Mouse (Mus musculus): ENCODE measurements around the gene Dnajc22.
A peak's percentile ranks its signal among the peaks of the same experiment; 100 is the strongest.

Dnajc22 gene

DNA sequence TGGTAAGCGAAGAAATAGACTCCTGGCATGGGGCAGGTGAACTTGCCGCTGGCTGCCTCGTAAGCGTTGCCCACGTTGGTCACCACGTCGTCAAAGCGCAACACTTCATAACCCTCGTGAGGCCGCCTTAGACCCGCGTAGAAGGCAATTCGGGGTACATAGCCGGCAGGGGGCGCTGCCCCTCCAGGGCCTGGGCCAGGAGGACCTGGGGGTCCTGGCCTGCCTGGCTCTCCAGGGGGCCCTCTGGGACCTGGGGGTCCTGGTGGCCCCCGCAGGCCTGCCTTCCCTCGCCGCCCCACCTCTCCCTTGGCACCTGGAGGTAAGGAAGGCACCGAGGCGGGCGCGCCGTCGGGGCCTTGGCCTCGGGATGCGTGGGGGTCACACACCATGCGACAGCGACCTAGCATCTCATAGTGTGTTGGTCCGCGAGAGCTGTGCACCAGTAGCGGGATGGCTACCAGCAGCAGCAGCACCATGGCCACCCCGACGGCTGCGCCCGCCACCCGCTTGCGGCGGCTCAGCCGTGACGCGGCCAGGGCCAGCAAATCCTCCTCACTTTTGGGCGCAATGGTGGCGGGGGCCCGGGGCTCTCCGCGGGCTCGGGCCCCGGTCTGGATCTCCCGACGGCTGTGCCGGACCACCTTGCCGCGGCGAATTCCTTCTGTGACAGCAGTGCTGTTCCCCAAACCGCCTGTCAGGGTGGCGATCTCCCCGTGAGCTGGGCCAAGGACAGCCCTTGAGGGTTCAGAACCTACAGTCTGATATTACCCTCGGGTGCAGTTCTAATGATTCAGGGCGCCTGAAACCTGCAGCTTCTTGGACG lies 5.5 kb upstream of the Dnajc22 start, which contains the start of gene C1ql4:
TSS of gene C1ql4 (minus strand) at position 565 of the 823 bp plus-strand sequence.
- no peak for DNase-seq (ENCODE audit: low read depth)

DNA sequence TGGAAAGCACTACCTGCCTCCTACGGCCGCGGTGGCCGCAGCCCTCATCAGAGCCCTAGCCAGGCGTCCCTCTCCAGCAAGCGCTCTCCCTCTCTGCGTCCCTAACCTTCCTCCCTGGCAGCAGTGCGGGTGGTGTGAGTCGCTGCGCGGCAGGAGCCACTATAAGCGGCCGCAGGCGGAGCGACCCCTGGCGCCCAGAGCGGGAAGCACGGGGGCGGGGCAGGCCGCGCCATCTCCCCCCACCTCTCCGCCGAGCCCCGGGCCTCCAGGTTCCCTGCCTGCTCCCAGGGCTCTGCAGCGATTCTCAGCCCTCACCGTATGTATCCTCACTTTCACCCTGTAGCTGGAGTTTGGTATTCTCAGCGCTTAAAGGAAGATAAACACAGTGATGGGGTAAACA lies 4.7 kb upstream of the Dnajc22 start:
- DNase-seq (ENCODE audit: low read depth): no peak

- no peak for DNase-seq (ENCODE audit: low read depth)
These were observed 3.9 kb upstream of the Dnajc22 start for GRCm38 (mm10) chr15:99089069-99089468.

- no peak for DNase-seq (ENCODE audit: low read depth)
These were observed 605 bp downstream of the Dnajc22 start for GRCm38 (mm10) chr15:99093291-99094258.

DNA sequence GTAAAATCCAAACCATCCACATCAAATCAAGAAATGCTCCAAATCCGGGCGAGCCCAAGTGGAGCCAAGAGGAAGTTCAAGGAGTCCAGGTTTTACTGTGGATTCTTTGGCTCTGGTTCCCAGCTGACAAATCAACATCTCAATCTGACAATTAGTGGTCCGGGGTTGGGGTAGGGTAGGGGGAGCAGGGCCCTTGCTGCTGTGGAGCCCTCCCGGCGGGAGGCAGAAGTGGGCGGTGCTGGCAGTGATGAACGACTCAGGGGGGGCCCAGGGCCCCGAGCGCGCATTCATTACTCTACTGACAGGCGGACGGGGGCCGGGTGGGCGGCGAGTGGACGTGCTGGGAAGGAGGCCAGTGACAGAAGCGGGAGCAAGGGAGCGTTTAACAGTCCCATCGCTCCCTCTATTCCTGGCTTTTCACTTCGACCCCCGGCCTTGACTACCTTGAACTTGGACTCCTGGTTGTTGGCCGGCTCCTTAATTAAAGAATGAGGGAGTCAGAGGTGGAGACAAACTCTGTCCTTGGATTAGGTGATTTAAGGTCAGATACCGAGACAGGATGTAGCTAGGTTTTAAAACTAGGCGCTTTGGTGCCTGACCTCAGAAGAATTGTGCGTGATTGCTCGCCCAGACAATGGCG lies 1.8 kb downstream of the Dnajc22 start:
- no peak for DNase-seq (ENCODE audit: low read depth)

DNA sequence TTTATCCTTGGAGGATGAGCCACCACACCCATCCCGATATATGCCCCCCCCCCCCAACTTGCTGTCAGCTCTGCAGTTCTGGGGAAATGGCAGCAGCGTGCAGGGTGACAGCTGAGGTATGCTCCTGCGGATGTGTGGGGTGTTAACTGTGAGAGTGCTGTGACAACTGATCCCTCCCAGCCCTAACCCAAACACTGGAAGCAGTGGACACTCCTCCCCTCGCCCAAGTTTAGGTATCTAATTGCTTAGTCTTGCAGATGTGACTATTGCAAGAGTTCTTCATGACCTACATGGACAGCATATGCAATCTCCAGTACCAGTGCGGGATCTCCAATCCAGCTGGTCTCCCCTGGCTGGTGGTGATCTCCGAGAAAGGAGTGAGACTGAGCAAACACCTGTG lies 2.4 kb downstream of the Dnajc22 start:
- no peak for DNase-seq (ENCODE audit: low read depth)

- no peak for DNase-seq (ENCODE audit: low read depth)
These were observed 3.3 kb downstream of the Dnajc22 start for GRCm38 (mm10) chr15:99096061-99096793.

GRCm38 (mm10) chr15:99096831-99097500 lies 4.0 kb downstream of the Dnajc22 start:
- DNase-seq (ENCODE audit: low read depth): no peak

DNA sequence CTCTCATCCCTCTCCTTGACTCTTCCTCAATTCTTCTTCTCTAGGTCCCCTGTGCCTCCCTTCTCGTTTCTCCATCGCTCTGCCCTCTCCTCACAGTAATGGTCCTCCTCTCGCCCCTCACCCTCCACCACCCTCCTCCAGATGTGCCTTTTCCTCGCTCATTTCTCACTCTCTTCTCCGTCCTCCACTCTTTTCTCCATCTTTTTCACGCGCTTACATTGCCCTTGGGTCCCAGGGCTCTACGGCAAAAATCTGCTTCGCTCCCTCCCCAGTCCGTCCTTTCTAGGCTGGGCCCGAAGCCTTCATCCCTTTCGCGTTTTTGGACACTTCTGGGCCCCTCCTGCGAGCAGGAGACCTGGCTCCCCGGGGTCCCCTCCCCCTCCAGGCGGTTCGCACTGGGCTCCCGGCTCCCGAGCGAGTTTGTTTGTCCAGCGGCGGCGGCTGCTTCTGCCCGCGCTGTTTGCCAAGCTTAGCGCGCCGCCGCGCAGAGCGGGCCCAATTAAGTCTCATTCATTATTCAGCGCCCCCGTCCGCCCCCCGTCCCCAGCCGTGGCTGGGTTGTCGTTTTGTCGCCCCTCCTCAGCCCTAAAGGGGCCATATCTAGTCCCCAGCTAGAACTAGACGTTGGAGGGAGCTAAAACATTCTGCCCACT lies 5.0 kb downstream of the Dnajc22 start:
- no peak for DNase-seq (ENCODE audit: low read depth)

DNA sequence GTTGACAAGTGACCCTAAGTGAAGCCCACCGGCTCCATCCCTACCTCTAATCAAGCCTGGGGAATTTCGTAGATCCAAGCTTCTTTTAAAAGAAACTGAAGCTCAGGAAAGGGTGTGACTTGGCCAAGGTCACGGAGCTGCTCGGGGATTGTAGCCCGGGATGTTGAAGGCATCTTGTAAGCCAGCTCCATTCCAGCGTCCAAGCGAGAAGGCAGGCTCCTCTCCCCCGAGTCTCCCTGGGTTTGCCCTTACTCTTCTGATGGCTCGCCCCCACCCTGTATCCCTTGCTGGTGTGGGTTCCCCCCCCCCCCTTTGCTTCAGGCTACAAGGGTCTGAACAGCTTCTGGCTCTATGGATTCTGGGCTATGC lies 5.5 kb downstream of the Dnajc22 start:
- DNase-seq (ENCODE audit: low read depth): no peak

DNA sequence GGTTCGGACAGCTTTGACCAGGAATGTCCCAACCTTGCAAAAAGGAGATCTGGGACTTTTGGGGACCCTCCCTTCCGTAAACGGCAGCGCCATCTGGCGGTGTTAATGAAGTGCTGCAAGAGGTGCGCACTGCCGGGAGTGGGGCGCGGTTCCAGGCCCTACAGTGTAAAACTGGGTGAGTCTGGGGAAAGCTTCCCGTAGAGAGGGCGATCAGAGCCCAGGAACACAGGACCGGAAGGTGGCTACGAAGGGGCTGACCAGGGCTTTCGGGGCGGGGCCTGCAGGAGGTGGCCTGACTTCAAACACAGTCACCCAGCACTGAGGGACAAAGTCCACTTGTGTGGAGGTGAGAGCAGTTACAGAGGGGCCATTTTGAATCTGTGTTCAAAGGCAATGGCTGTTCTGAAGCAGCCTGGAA lies 6.2 kb downstream of the Dnajc22 start:
- DNase-seq (ENCODE audit: low read depth): peak; percentile 87

GRCm38 (mm10) chr15:99099984-99100383 lies 7.0 kb downstream of the Dnajc22 start:
- DNase-seq (ENCODE audit: low read depth): peak; percentile 81

- no peak for DNase-seq (ENCODE audit: low read depth)
These were observed 12.3 kb downstream of the Dnajc22 start for GRCm38 (mm10) chr15:99105238-99105637.

DNA sequence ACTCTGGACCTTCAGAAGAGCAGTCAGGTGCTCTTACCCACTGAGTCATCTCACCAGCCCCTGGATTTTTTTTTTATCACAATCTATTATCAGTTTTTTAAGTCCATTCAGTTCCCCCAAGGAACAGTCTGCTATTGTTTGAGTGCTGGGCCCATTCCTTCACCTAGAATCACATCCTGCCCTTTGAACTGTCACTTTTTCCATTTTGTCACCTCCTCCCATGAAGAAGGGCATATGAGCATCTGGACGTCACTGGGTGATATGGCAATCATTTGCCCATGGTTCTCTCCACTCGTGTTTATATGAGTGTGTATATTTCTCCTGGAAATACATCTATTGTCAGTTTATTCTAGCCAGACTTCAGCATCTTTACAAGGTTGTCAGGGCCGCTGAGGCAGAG lies 14.9 kb downstream of the Dnajc22 start:
- peak; percentile 40 for DNase-seq (ENCODE audit: low read depth)

- DNase-seq (ENCODE audit: low read depth): no peak
These were observed 18.2 kb downstream of the Dnajc22 start for GRCm38 (mm10) chr15:99111139-99111538.

GRCm38 (mm10) chr15:99111809-99112208 lies 18.8 kb downstream of the Dnajc22 start:
- no peak for DNase-seq (ENCODE audit: low read depth)

- no peak for DNase-seq (ENCODE audit: low read depth)
These were observed 19.9 kb downstream of the Dnajc22 start for GRCm38 (mm10) chr15:99112843-99113395.

GRCm38 (mm10) chr15:99113396-99113975 lies 20.5 kb downstream of the Dnajc22 start:
- DNase-seq (ENCODE audit: low read depth): peak; percentile 83

GRCm38 (mm10) chr15:99114312-99115064 lies 21.5 kb downstream of the Dnajc22 start:
- DNase-seq (ENCODE audit: low read depth): no peak

Measured in 416B (cell line).